Mouse (Mus musculus) forebrain, embryonic 11.5 days (tissue): ENCODE results near the gene Ehd4. TPM values are rescaled to one million over a fixed set of nuclear protein-coding genes. Genes with fewer than 3 reads are reported as not detected.

ENCODE experiments used
- ATAC-seq: fragments of 200-750 bp; cut with Nextera tagmentation; replicated peaks from 2 replicates; pipeline ENCODE4 v1.8.0; 2017; ENCODE audit warnings: moderate TSS enrichment; ENCODE audit not compliant: low FRiP score
- DNase-seq: peaks from one replicate; pipeline ENCODE4 v3.0.0-alpha.2; 2017; ENCODE audit warnings: low spot score
- H3K27ac ChIP-seq: fragments of 300-500 bp; sonication (generic); 2 replicates; pipeline ENCODE4 v1.5.1; 2014; ENCODE audit warnings: low read depth, low read length
- H3K27me3 ChIP-seq: fragments of 300-500 bp; sonication (generic); 2 replicates; pipeline ENCODE4 v1.6.1; 2014; ENCODE audit warnings: mild to moderate bottlenecking, low read length, mixed read lengths; ENCODE audit not compliant: control insufficient read depth, insufficient read depth
- H3K36me3 ChIP-seq: fragments of 300-500 bp; sonication (generic); 2 replicates; pipeline ENCODE4 v1.6.1; 2014; ENCODE audit warnings: mild to moderate bottlenecking, low read length, moderate library complexity, mixed read lengths; ENCODE audit not compliant: control insufficient read depth, insufficient read depth
- H3K4me1 ChIP-seq: fragments of 300-500 bp; sonication (generic); replicated peaks from 2 replicates; pipeline ENCODE4 v1.6.1; 2014; ENCODE audit warnings: low read length, mixed read lengths; ENCODE audit not compliant: control insufficient read depth, insufficient read depth
- H3K4me2 ChIP-seq: fragments of 300-500 bp; sonication (generic); 2 replicates; pipeline ENCODE4 v1.6.1; 2014; ENCODE audit warnings: low read depth, mild to moderate bottlenecking, low read length, moderate library complexity, mixed read lengths; ENCODE audit not compliant: severe bottlenecking
- H3K4me3 ChIP-seq: fragments of 300-500 bp; sonication (generic); 2 replicates; pipeline ENCODE4 v1.5.1; 2014; ENCODE audit warnings: low read depth, low read length
- H3K9ac ChIP-seq: fragments of 300-500 bp; sonication (generic); 2 replicates; pipeline ENCODE4 v1.6.1; 2014; ENCODE audit warnings: low read length
- H3K9me3 ChIP-seq: fragments of 300-500 bp; sonication (generic); 2 replicates; pipeline ENCODE4 v1.6.1; 2016; ENCODE audit warnings: low read length, mixed read lengths; ENCODE audit not compliant: control insufficient read depth
- WGBS: fragments of 180-500 bp; shearing (Covaris S2); extraction: QIAGEN DNeasy Blood & Tissue Kit; methylation state at CpG from one replicate; pipeline ENCODE4 v1.1.7; 2014; 5-methylcytosine and 5-hydroxymethylcytosine counted together
- polyA plus RNA-seq: library from polyadenylated mRNA; unstranded; fragments of >200 nt; fragmentation: Nextera tagmentation; extraction: Ambion mirVana; gene quantifications from 2 replicates; pipeline ENCODE4 v1.2.1, GENCODE M21; 2014

The Ehd4 gene
- polyA plus RNA-seq, 1 experiment from 2014 or later = 13.1 TPM

DNA sequence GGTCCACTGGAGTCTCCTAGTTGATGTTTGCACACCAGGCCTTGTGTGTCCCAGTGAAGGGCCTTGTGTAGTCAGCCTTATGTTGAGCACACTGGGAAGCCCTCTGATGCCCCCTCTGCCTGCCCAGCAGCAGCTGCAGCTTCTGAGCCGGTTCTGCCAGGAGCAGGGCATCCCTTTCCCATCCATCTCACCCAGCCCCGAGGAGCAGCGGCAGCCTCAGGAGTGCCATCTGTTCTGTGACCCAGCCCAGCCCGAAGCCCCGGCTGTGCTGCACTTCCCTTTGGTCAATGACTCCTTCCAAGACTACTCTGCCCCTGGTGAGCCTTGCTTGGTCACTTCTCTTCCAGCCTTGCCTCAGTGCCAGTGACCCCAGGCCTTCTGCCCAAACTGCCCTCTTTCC lies 113.4 kb downstream of the Ehd4 start:
- ATAC-seq (no peak), DNase-seq (no peak)
- Histone ChIP-seq H3K9ac (no peak overlapping the region), H3K36me3 (no peaks in the 10 kb centered on the region; the same call in 1 of the 2 replicates), H3K27ac (no peak overlapping the region), H3K9me3 (no peaks in the 10 kb centered on the region), H3K4me2 (no peak overlapping the region), H3K4me3 (no peak overlapping the region), H3K4me1 (no peaks in the 10 kb centered on the region), H3K27me3 (no peaks in the 10 kb centered on the region)
- WGBS = 96% methylated on average over 5 of the region's 5 CpGs

Other genes starting within 250 kb of the Ehd4 start
- gene Mapkbp1, start 181.9 kb downstream of the Ehd4 start, polyA plus RNA-seq = 3.9 and 5.3 TPM in 2 replicates
- gene Jmjd7, start 127.1 kb downstream of the Ehd4 start, polyA plus RNA-seq = 18.6 and 21.6 TPM in 2 replicates
- 4.8 and 6.6 TPM in 2 replicates for gene Gm28042, start 127.1 kb downstream of the Ehd4 start, polyA plus RNA-seq
- 1.5 and 1.8 TPM in 2 replicates for gene Pla2g4b, start 121.2 kb downstream of the Ehd4 start, polyA plus RNA-seq
- gene Pla2g4e, start 90.7 kb upstream of the Ehd4 start, polyA plus RNA-seq = 0.09 TPM in 1 of 2 replicates, not detected in the other
- 0.07 and 0.08 TPM in 2 replicates for gene Pla2g4d, start 134.6 kb upstream of the Ehd4 start, polyA plus RNA-seq
- gene Pla2g4f, start 159.6 kb upstream of the Ehd4 start, polyA plus RNA-seq = not detected in 2 replicates
- gene Vps39, start 198.5 kb upstream of the Ehd4 start, polyA plus RNA-seq = 32.5 and 35.9 TPM in 2 replicates
- 6.7 and 8.0 TPM in 2 replicates for gene Ganc, start 249.3 kb upstream of the Ehd4 start, polyA plus RNA-seq
- gene Tmem87a, start 249.5 kb upstream of the Ehd4 start, polyA plus RNA-seq = 6.0 and 10.6 TPM in 2 replicates